Mouse (Mus musculus) adrenal gland, postnatal 10 days (tissue): ENCODE data around the gene Otud7b. TPM values are rescaled to one million over a fixed set of nuclear protein-coding genes. Genes with fewer than 3 reads are reported as not detected.
A peak's percentile ranks its signal among the peaks of the same experiment; 100 is the strongest.

ENCODE experiments used
- DNase-seq: peaks from one replicate; pipeline ENCODE4 v3.0.0; 2021; ENCODE audit warnings: mixed read lengths
- long read RNA-seq, 2 experiments: library from polyadenylated mRNA; stranded (forward); transcript quantifications; one replicate each; pipeline ENCODE4 v2.0.0; 2021
- total RNA-seq, 2 experiments: library from RNA; stranded (reverse); gene quantifications; 2 replicates each; pipeline ENCODE4 v1.2.3; 2021

The Otud7b gene
- 10 to 100 TPM; 32.3 to 33.4 TPM for total RNA-seq
- long read RNA-seq, experiment 1, full-length matches to known transcripts, result 7 of 15 reads
- long read RNA-seq, experiment 1, partial matches to known transcripts, result 0 of 15 reads
- long read RNA-seq, experiment 1, other reads (novel, unspliced or antisense), result 8 of 15 reads
- long read RNA-seq, experiment 2, full-length matches to known transcripts, result 1 of 3 reads
- long read RNA-seq, experiment 2, partial matches to known transcripts, result 1 of 3 reads
- long read RNA-seq, experiment 2, other reads (novel, unspliced or antisense), result 1 of 3 reads

- peak; percentile 90 for DNase-seq
These were observed at the start of gene Otud7b for GRCm38 (mm10) chr3:96104261-96105065. Gene Otud7b, plus strand, starts transcription at chr3:96104527.

- DNase-seq, result no peak
These were observed 49.0 kb upstream of the Otud7b start for GRCm38 (mm10) chr3:96055294-96055693.

- DNase-seq, result no peak
These were observed 48.3 kb upstream of the Otud7b start for GRCm38 (mm10) chr3:96056031-96056430.

- peak; percentile 91 for DNase-seq
These were observed 46.6 kb upstream of the Otud7b start for GRCm38 (mm10) chr3:96057747-96058204.

GRCm38 (mm10) chr3:96058231-96058896, 46.0 kb upstream of the Otud7b start, which contains the start of gene Vps45:
Gene Vps45, minus strand, starts transcription at chr3:96058466.
- DNase-seq, result peak; percentile 82

GRCm38 (mm10) chr3:96060146-96060545, 44.2 kb upstream of the Otud7b start:
- no peak for DNase-seq

GRCm38 (mm10) chr3:96063299-96063698, 41.0 kb upstream of the Otud7b start:
- no peak for DNase-seq

- DNase-seq, result no peak
These were observed 40.1 kb upstream of the Otud7b start for GRCm38 (mm10) chr3:96064217-96064616.

- DNase-seq, result no peak
These were observed 39.2 kb upstream of the Otud7b start for GRCm38 (mm10) chr3:96065147-96065546.

- peak; percentile 64 for DNase-seq
These were observed 38.5 kb upstream of the Otud7b start for GRCm38 (mm10) chr3:96065754-96066375.

- DNase-seq, result no peak
These were observed 37.6 kb upstream of the Otud7b start for GRCm38 (mm10) chr3:96066741-96067140.

- no peak for DNase-seq
These were observed 35.3 kb upstream of the Otud7b start for GRCm38 (mm10) chr3:96069046-96069445.

GRCm38 (mm10) chr3:96069542-96069941, 34.8 kb upstream of the Otud7b start:
- DNase-seq, result no peak

- DNase-seq, result no peak
These were observed 34.1 kb upstream of the Otud7b start for GRCm38 (mm10) chr3:96070241-96070640.

GRCm38 (mm10) chr3:96072921-96073486, 31.3 kb upstream of the Otud7b start:
- DNase-seq, result no peak

GRCm38 (mm10) chr3:96078066-96078465, 26.3 kb upstream of the Otud7b start:
- DNase-seq, result no peak

- DNase-seq, result no peak
These were observed 25.6 kb upstream of the Otud7b start for GRCm38 (mm10) chr3:96078711-96079110.

- peak; percentile 30 for DNase-seq
These were observed 23.3 kb upstream of the Otud7b start for GRCm38 (mm10) chr3:96081006-96081405.

GRCm38 (mm10) chr3:96081650-96082049, 22.7 kb upstream of the Otud7b start:
- DNase-seq, result no peak

GRCm38 (mm10) chr3:96082100-96082499, 22.2 kb upstream of the Otud7b start:
- DNase-seq, result no peak

GRCm38 (mm10) chr3:96082714-96083508, 21.4 kb upstream of the Otud7b start:
- DNase-seq, result no peak
